Mouse (Mus musculus): Measurements from ENCODE around the gene Nob1. TPM values are rescaled to one million over a fixed set of nuclear protein-coding genes. Genes with fewer than 3 reads are reported as not detected.

The Nob1 gene
- total RNA-seq, 1 experiment from 2014 or later, result 29.6 TPM

DNA sequence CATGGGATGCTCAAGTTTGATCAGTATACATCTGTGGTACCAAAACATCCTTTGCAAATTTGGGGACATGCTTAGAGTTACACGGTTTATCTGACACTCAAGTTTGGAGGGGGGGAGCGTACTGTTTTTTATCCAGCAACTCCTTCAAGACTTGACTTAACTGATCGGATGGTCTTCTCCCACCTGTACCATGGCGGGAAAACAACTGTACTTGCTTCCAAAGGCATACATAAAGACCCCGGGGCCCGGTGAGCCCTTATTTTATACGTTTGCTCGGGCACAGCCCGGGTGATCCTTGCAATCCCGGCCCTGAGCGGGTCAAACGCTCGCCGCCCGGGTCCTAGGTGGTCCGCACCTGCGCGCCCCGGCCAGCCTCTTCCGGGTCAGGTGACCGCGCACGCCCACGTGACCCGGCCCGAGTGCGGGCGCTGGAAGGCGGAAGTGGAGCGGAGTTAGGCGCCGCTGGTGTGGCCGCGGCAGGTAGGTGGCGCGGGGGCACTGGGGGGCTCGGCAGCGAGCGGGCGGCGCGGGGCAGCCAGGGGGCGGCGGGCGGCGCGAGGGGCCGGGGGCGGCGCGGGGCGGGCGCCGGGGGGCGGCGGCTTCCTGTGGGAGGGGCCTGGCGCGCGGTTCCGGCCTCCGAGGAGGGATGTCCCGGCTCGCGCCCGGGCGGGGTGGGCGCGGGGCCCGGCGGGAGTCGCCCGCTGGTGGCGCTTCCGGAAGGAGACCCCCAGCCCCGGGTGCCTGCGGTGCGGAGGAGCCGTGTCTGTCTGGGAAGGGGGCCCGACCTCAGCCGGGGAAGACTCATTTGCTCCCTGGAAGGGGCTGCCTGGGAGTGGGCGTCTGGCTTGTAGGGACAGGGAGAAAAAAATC lies 11.3 kb upstream of the Nob1 start, which contains the start of gene Wwp2:
TSS of gene Wwp2 (plus strand) at position 404 of the 870 bp plus-strand sequence.
- peak; percentile 79 for DNase-seq

DNA sequence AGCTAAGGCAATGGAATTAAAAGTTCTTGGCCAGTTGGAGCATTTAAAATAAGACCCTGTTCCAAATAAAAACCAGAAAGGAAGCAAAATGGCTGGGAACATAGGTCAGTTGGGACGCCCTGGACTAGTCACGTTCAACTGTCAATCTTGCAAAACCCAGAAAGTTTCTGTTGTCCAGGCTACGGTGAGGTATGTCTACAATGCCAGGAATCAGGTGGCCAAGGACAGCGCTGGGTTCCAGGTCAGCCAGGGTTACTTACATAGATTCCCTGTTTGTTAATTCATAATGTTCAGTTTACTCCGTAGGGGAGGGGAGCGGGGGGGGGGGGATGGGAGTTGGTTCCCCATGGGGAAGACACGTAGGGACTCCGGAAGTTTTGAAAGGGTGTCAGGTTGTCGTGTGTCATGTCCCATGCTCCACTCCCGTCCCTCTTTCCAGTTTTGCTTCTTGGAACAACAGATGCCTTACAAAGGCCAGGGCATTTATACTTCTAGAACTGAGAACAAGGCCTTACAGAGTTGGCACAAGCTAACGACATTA lies 10.6 kb upstream of the Nob1 start:
- DNase-seq, result no peak

DNA sequence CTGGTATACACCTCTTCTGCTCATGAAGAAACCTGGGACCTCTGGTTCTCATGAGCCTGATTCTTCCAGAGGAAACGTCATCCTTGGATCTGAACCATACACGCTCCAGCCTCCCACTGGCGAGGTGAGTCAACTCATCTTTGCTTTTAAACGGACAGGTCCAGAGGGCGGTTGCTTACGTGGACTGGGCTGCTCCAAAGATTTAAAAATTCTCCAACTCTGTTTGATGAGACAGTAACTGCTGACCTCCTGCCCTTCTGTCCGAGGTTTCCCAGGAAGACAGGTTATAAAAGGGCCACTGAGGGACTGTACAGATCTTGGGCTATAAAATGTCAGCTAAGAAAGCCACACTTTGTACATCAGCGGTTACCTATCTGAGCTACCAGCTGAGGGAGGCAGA lies 6.0 kb upstream of the Nob1 start:
- DNase-seq, result no peak

DNA sequence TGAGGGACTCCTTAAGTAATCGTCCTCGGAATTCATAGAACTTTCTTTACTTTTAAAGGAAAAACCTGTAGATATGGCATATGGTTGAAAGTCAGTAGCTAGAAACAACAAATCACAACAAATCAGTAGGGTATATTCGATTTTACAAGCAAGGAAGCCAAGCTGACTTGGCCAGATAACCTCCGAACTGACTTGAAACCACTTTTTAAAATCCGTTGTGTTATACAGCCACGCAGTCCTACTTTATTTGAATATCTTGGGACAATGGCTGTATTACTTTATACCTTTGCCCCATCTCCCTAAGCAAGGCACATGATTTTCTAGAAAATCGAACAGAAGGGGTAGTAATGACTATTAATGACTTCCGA lies 363 bp upstream of the Nob1 start:
- DNase-seq, result no peak

DNA sequence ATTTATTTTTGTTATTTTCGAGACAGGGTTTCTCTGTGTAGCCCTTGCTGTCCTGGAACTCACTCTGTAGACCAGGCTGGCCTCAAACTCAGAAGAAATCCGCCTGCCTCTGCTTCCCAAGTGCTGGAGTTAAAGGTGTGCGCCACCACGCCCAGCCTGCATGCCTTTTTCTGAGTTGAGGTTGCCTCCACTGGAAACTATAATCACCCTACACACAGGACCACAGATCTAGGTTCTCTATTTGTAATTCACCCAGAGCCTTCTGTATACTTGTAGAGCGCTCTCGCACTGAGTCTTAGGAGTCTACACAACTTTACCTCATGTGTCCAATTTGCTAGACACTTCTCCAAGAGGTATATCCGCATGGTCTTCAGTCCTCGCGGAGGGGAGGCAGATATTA lies 675 bp downstream of the Nob1 start:
- no peak for DNase-seq

DNA sequence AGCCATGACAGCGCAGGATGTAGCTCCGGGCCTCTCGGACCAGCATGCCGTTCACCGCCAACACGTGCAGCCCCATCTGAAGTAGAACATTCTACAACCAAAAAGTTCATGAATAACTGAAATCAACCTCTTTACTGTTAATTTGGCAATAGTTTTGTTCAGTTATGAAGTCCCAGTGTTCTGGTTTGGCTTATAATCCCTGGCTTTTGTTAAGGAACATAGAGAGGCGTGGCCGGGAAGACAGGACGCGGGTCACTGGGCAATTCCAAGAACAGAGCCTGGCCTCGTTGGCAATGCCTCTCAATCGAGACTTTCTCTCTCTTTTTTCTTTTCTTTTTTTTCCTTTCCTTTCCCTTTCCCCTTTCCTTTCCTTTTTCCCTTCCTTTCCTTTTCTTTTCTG lies 7.8 kb downstream of the Nob1 start:
- DNase-seq, result no peak

DNA sequence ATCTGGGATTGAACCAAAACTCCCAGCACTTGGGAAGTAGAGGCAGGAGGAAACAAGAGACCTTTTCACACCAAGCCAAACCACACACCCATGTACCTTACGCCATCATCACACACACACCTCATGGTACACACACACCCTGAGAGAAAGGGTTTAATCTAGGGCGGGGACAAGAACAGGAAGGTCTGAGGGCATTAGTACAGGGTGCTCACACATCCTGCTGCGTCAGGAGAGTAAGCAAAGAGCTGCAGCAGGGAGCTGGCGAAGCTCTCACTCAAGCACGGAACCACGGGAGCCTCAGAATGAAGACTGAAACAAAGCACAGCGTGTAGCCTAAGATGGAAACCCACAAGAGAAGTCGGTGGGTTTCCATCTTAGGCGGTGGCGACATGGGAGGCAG lies 11.0 kb downstream of the Nob1 start:
- DNase-seq, result no peak

DNA sequence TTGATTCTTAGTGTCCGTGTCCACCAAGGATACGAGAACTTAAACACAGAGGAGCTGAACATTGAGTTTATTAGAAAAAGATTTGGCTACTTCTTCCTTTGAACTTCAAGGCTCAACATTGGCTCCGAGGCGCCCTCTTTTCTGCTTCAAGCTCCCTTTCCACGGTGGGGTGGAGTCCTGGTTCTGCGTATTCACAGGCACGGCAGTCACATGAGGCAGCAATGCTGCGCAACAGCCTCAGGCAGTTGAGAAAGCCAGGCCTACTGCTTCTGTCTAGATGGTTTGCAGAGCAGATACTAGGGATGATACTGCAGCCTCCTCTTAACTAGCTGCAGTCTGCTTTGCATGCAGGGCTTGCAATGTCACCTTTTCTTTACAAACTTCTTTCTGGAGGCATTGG lies 12.3 kb downstream of the Nob1 start:
- DNase-seq, result no peak

DNA sequence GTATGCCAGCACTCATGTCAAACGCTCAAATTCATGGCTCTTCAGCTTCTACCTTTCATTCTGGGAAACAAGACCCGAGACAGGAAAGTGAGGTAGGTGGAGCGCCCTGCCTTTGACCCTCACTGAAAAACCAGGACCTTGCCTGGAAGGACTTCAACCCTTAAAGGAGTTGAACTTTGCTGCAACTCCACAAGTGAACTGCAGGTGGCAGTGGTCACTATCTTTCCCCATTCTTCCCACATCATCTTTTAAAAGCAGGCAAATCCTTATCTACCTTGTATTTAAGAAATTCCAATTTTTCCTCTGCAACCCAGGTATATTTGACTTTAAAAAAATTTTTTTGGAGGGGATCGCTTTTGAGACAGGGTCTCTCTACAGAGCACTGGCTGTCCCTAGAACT lies 13.5 kb downstream of the Nob1 start:
- no peak for DNase-seq

DNA sequence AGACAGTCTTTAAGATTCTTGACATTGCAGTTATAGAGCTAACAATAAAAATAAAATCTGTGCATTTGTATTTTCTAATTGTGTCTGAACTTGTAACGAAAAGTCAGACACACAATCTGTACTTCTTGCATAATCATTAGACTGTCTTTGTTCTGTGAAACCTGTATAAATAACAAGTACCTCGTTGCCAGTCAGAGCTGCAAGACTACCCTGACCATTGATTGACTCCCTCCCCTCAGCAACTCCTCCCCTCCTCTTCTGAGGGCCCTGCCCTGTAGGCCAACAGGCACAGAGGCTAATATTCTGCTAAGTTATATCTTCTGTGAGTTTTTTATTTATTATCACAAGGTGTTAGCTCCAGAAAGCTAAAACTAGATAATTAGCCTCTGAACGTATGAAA lies 18.9 kb downstream of the Nob1 start:
- no peak for DNase-seq

DNA sequence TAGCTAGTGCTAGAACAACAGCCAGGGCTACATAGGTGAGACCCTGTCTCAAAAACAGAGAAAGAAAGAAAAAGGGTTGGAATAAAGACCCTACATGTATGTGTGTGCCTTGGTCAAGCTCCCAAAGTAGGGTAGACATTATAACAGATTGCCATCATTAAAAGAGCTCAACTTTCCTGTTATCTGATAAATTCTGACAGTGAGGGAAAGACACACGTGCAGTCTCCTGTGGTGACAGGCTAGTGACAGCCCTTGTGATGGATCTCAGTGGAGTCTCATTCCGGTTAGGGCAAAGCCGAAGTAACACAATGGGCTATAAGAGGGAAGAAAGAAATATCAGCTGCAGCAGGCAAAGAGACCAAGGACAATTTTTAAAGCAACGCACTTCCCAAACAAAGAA lies 20.8 kb downstream of the Nob1 start:
- DNase-seq, result no peak

DNA sequence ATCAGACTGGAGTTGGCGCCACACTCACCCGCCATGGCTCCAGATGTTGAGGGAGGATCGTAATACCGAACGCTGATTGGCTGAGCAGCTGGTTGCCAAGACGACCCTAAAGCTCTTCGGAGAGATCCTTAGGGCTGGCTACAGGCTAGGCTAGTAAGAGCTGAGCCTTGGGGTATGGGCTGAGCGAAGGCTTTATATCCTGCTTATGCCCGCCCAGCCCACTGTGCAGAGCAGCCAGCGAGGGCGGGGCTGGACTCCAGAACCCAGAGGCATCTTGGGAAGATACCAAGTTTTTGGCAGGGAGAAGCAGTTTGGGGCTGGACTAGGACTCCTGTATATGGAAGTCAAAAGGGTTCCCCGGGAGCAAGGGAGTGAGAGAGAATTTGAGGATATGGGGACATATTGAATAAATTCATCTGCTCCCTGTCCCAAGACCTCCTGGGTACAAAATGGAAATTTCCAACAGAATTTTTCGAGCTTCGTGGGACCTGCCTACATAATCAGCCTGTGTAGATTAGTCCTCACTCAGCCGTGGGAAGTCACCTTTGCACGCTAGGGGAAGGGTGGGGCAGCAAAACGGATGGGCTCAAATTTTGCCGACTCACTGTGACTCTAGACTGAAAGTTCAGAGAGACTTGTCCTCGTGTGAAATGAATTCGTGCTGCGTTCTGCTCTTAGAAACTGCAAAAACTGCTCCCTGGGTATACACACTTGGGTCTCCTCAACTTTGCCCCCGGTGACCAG lies 21.6 kb downstream of the Nob1 start, which contains the start of gene Nqo1:
TSS of gene Nqo1 (minus strand) at position 169 of the 744 bp plus-strand sequence.
- DNase-seq, result peak; percentile 67

DNA sequence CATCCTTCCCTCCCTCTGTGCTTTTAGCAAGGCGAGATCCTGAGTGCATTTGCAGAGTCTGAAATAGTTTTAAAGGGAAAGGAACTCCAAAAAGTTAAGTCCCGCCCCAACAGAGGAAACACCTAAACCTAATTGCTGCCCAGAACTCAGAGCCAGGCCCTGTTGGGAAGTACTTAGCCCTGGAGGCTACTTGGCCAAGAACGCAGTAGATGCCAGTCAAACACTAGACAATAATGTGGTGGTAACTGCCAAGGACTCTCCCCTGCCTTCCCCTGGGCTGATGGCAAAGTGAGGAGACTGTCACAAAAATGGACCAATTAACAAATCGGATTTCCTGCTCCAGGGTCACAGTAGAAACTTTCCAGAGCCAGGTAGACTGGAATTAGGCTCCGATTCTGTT lies 23.0 kb downstream of the Nob1 start:
- DNase-seq, result no peak

DNA sequence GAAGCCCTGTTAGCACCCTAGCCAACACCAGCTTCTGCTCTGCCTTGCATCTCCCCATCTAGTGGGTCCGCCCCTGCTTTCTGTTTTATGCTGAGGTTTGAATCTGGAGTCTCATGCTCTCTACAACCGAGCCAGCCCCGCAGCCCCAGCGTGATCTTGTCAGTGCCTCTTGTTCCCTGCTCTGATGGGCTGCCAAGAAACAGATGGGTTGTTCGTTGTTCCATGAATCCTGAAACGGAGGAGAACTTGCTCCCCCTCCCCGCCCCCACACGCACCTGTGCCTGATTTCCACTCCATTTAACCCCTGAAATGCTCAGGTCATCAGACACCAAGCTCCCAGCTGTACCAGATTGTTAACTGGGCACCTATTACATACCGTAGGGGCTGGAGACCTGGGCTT lies 25.4 kb downstream of the Nob1 start:
- no peak for DNase-seq

DNA sequence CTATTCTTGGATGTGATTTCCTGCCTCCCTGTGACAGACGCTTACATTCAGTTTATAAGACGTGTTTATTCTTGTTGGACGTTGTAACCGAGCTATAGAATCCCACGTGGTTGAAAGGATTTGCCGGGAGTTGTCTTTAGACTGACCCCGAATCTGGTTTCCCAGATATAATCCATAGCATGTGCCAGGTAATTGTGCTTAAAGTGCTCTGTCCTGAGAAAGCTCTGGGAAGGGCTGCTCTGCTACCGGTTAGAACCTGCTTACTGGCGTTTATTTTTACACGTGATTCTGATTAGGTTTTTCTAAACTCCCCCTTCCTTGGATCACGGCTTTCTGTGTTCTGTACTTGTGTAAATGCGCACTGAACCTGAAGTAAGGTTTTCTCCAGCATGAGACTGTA lies 27.2 kb downstream of the Nob1 start:
- no peak for DNase-seq

DNA sequence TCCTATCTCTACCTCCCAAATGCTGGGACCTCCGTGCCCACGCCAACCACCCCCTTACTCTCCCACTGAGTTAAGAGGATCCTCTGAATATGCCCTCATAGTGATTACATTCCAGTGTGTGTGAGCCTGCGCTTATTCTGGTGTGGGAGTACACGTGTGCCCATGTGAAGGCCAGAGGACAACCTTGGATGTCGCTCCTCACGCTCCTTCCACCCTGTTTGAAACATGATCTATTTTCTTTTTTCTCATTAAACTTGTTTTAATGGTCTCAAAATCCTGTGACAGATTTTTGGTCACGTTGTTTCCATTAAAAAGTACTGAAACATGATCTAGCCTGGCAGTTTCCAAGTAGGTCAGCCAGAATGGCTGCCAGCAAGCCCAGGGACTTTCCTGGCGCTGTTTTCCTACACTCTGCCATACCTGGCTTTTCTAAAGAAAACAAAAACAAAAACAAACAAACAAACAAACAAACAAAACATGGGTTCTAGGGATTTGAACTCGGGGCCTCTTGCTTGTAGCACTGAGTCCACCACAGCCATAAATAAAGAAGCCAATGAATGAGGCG lies 28.7 kb downstream of the Nob1 start:
- DNase-seq, result no peak

DNA sequence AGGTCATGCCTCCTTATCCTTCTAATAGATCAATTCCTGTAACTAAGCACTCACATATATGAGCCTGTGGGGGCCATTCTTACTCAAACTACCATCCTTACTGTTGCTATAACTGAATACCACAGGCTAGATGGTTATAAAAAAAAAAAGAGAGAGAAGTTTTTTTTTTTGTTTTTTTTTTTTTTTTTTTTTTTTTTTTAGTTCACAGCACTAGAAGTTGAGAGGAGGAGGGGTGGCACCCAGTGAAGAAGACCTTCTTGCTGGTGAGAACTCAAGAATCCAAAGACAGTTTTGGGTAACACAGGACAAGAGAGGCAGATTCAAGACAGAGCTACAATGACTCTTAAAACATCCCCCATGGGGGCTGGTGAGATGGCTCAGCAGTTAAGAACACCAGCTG lies 29.5 kb downstream of the Nob1 start:
- DNase-seq, result no peak

DNA sequence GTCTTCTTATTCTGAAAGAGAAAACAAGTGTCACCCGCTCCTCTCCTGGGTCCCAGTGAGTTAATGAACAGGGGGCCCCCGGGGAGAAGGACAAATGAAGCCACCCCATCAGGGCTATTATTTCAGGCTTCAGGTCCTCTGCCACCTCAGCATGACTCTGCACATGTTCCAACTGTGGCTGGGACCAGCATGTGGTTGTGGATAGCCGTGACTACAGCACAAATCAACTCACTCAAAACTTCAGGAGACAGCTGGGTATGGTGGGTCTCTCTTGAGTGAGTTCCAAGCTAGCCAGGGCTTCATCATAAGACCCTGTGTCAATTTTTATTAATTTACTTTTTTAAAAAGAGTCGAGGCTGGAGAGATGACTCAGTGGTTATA lies 33.7 kb downstream of the Nob1 start:
- no peak for DNase-seq

DNA sequence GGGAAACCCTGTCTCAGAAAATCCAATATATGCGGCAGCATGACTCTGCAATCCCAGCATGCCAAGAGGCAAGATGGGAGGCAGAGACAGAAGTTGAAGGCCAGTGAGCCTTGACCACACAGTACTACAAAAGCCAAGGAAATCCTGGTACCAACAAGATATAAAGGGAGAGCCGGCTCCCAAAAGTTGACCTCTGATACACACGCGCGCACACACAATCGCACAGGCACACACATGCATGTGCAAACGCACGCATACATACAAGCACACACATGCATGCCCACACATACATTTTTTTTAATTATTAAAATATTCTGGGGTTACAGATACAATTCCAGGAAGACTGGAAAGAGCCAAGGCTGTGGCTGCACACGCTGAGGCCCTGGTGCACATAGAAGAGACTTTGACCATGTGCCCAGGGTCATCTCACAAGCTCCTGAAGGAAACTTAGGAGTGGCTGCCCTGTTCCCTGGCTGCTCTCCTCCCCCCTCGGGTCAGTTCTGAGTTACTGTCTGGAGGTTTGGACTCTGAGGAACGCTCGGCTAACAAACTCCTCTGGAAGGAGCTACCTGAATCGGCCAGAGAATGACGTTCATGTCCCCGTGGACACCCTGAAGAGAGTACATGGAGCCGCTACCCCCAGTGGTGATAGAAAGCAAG lies 34.2 kb downstream of the Nob1 start:
- no peak for DNase-seq

DNA sequence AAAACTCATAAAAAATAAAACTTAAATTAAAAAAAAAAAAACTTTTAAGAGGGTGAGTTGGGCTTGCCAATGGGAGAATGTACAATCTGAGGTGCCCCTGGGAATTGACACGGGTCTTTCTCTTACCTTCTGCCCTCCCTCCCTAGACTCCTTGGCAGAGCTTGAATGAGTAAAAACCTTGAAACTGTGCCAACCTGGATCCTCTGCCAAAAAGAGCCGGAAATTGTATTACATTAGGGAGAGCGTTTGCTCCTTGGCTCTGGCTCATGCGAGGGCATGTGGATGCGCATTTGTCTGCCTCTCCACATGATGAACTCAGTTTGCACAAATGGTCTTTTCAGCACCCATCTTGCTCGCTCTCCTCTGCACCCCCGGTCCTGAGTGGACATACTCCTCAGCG lies 35.3 kb downstream of the Nob1 start:
- DNase-seq, result peak; percentile 80

DNA sequence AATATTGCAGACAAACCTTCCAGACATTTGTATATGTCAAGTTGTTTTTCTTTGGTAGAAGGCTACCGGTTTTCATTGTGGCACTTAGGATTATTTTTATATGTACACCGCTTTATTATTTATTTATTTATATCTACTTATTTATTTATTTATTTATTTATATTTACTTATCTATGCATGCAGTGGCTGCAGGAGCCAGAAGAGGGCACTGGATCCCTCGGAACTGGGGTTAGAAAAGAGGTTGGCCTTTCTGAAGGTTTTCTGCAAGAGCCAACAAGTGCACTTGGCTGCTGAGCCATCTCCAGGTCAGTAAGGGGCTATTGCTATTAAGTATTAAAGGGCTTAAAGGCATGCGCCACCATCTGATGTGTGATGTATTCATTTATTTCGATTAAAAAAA lies 37.0 kb downstream of the Nob1 start:
- DNase-seq, result peak; percentile 55

DNA sequence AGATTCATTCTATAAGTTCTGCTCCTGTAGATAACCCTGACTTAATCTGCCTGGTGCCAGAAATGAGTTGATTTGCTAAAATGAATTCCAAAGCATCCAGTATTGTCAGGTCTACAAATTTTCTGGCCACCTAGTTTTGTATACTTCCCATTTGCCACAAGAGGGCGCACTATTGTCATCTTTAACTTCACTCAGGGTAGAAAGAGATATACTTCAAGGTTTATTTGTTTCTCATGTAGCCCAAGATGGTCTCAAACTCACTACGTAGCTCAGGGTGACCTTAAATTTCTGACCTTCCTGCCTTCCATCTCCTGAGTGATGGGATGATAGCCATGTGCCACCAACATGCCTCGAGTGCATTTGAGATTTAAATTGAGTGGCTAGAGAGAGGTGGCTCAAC lies 38.2 kb downstream of the Nob1 start:
- DNase-seq, result no peak

DNA sequence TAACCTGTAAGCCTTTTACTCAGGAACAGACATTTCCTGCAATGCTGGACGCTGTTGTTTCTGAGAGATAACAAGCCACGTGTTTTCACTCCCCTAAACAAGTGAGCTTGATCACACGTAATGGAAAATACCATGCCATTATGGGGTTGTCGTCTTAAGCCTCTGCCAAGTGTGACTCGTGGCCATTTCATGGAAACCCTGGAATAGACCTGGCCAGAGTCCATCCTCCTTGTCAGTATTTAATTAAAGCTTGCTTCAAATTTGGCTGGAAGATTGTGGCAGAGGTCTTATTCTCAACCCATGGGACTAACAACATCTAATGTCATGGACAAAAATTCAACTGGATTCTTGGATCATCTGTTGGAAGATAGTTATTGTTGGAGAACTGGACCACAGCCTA lies 38.7 kb downstream of the Nob1 start:
- no peak for DNase-seq

Measured in adrenal gland, postnatal 25 days (tissue).